Mouse (Mus musculus): ENCODE measurements around the gene 3100002H09Rik.
A peak's percentile ranks its signal among the peaks of the same experiment; 100 is the strongest.

Gene 3100002H09Rik

GRCm38 (mm10) chr4:124610703-124611102 lies at the start of gene 3100002H09Rik:
3100002H09Rik (minus strand) TSS chr4:124610803.
- DNase-seq, result no peak

DNA sequence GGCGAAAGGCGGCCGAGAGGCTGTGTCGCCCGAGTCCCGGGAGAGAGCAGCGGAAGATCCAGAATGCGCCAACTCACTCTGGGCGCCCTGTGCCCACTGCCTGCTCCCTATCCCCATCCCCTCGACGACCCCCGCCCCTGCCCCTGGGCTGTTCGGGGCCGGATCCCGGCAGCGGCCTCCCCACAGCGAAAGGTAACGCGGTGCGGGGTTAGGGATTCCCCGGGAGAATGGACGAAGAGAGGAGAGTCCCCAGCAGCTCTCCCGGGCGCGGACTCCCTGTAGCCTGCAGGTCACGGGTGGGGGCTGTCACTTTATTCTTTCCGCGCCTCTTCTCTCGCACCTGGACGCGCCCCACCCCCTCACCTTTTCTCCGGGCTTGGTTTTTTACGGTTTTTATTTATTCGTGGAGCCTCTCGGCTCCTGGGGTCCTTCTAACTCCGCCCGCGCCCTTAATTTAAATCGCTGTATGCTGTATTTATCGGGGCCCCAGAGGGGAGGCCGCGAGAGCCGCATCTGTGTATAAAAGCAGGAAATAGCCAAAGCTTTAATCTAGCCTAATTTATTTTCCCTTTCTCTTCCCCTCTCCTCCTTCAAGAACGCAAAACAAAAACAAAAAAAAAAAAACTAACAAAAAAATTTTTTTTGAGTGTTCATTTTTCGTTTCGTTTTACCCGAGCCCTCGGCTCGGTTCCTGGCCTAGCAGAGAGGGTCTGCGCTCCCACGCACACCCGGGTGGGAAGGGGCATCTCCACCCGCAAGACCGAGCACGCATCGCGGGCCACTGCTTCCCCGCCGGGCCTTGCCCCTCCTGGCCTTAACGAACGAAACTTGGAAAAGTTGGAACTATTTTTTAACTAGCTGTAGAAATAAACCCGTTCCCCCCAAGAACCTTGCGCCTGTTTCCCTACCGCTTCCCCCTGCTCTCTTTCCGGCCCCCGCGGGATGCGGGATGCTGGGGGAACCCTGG lies 48.9 kb upstream of the 3100002H09Rik start:
- DNase-seq, result peak; percentile 23

DNA sequence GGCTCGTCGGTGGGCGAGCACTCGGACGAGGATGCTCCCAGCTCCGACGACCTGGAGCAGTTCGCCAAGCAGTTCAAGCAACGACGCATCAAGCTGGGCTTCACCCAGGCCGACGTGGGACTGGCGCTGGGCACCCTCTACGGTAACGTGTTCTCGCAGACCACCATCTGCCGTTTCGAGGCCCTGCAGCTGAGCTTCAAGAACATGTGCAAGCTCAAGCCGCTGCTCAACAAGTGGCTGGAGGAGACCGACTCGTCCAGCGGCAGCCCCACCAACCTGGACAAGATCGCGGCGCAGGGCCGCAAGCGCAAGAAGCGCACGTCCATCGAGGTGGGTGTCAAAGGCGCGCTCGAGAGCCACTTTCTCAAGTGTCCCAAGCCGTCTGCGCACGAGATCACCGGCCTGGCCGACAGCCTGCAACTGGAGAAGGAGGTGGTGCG lies 47.8 kb upstream of the 3100002H09Rik start:
- DNase-seq, result no peak

DNA sequence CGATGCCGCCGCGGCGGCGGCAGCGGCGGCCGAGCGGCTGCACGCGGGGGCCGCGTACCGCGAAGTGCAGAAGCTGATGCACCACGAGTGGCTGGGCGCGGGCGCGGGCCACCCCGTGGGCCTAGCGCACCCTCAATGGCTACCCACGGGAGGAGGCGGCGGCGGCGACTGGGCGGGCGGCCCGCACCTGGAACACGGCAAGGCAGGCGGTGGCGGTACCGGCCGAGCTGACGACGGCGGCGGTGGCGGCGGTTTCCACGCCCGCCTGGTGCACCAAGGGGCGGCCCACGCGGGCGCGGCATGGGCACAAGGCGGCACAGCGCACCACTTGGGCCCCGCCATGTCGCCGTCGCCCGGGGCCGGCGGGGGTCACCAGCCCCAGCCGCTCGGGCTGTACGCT lies 47.2 kb upstream of the 3100002H09Rik start:
- no peak for DNase-seq

GRCm38 (mm10) chr4:124656854-124657650 lies 46.4 kb upstream of the 3100002H09Rik start:
- DNase-seq, result peak; percentile 38

- no peak for DNase-seq
Measured at GRCm38 (mm10) chr4:124656518-124656853, 45.9 kb upstream of the 3100002H09Rik start, which contains the start of gene Pou3f1. Pou3f1 (plus strand) TSS chr4:124656807.

DNA sequence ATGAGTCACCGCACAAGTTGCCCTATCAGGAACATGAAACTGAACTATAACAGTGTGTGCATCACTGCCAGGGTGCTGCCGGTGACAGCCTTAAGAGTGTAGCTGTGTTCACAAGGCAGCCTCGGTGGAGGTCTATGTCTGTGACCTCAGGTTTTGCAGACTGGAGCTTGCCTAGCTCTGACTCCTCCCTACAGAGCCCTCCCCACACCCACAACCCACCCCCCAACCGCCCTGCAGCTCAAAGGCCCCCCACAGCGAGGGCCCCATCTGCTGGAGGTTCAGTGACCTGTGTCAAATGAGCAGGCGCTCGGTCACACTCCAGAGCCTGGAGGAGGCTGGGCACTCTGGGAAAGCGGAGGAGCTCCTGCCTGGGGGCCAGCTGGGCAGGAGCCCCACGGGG lies 42.3 kb upstream of the 3100002H09Rik start:
- DNase-seq, result no peak

- DNase-seq, result no peak
Measured at GRCm38 (mm10) chr4:124647909-124648308, 37.3 kb upstream of the 3100002H09Rik start.

DNA sequence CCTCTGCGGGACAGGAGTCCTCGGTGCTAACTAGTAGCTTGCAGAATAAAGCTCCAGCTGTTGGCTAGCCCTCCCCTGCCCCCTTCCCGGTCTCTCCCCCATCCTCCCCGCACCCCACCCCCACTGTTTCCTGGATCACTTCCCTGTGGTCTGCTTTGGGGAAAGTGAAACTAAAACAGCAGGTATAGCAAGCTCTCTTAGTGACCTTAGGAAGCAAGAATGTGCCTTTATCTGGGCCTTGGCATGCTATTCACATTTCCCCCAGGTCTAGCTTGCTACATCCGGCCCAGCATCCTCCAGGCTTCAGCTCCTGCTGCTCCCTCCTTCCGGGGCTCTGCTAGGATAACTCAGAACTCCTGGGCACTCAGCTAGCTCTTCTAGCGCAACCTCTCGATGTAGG lies 36.0 kb upstream of the 3100002H09Rik start:
- DNase-seq, result no peak

- no peak for DNase-seq
Measured at GRCm38 (mm10) chr4:124644974-124645433, 34.4 kb upstream of the 3100002H09Rik start.

DNA sequence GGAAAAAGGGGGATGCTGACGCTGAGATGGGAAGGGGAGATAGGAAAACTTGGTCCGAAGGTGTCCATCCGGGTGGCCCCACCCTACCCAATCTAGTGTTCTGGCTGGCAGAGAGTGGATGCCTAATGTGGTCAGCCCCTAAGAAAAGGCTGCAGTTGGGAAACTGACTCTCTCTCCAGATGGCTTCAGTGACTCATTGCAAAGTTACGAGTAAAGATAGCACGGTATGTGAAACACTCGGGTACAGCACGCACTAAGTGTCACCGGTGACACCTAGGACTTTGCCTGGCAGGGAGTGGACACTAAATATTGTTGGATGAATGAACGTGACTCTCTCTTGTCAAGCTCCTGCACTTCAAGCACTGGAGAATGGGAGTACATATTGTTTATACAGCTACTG lies 33.3 kb upstream of the 3100002H09Rik start:
- DNase-seq, result no peak

DNA sequence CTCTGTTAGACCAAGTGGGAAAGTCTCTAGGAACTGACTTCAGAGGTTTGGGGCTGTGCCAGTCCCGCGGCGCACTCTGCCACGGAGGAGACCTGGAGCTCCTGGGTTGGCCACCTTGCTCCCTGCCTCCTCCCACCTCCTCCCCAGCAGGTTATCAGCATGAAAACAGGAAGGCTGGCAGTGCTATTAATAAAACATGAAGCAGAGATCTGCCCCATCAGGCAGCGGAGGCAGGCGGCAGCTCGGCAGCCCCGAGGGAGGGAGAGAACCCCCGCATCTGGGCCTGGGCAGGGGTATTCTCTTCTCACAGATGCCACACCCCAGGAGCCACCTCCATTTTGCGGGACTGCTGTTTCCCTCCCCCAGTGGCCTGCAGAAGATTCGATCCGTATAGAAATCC lies 29.1 kb upstream of the 3100002H09Rik start:
- DNase-seq, result no peak

GRCm38 (mm10) chr4:124633281-124633680 lies 22.7 kb upstream of the 3100002H09Rik start:
- DNase-seq, result no peak

DNA sequence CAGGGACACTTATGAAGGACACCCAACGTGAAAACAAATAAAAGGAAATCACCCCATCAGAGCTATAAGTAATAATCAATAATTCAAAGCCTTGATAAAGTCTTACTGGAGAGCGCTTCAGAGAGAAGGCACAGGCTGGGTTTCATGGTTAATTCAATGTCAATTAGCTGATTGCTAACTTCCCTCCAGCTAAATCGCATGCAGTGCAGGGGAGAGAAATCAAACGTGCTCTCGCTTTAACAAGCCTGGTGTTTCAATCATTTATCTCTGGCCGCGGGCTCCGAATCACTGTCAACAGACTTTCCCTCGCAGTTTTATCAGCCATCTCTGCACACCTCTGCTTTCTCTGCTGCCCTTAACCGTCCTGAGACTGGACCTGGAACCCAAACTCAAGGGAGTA lies 22.3 kb upstream of the 3100002H09Rik start:
- DNase-seq, result no peak

DNA sequence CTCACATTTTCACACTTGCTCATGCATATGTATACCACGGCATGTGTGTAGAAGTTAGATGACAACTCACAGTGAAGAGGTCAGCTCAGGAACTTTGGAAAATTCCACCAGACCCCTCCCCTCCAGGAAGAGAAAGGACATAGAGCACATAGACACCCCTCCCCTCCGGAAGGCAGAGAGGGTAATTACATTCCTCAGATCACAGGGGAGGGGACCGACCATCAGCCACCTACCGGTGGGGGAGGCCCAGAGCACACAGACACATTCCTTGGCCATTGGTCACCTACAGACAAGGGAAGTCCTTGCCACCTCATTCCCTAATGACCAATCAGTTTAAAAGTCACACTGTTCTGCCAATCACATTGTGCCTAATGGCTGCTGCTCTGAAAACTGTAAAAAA lies 20.9 kb upstream of the 3100002H09Rik start:
- DNase-seq, result no peak

- no peak for DNase-seq
Measured at GRCm38 (mm10) chr4:124626836-124627235, 16.2 kb upstream of the 3100002H09Rik start.

- DNase-seq, result peak; percentile 12
Measured at GRCm38 (mm10) chr4:124624111-124624581, 13.5 kb upstream of the 3100002H09Rik start.

DNA sequence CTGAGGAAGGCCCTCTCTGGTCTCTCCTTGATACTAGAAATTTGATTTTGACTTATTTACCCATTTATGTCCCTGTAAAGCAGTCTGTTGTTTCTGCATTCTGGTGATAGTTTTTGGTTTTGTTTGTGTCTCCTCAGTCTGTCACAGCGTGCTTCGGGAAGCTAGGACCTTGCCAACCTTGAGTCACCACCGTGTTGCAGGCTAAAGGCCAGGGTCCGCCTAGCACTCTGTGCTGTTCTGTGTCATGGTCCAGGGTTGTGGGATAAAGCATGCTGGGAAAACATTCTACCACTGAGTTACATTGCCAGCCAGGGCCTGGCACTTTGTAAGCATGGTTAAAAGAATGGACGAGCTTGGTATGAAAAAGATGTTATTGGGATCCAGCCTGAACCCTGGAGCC lies 12.0 kb upstream of the 3100002H09Rik start:
- no peak for DNase-seq

GRCm38 (mm10) chr4:124621406-124621805 lies 10.8 kb upstream of the 3100002H09Rik start:
- DNase-seq, result no peak

DNA sequence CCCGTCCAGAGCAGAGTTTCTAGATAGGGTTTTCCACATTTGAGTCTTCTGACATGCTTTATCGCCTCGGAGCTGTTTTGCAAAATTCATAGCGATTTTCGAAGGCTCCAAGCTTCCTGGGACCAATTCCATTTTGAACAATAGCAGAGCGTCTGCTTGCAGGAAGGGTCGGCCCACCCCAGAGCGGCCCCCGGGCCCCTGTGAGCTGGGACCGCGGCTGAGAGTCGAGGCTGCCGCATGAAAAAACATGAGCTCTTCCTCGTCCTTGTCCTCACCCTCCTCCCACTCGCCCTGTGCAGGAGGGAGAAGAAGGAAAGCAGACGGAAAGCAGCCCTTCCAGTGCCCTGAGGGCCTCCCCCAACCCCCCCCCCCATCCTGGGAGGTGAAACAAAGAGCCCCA lies 8.0 kb upstream of the 3100002H09Rik start:
- no peak for DNase-seq

GRCm38 (mm10) chr4:124616636-124617035 lies 6.0 kb upstream of the 3100002H09Rik start:
- no peak for DNase-seq

GRCm38 (mm10) chr4:124615986-124616385 lies 5.4 kb upstream of the 3100002H09Rik start:
- no peak for DNase-seq

- no peak for DNase-seq
Measured at GRCm38 (mm10) chr4:124615406-124615960, 4.9 kb upstream of the 3100002H09Rik start.

All from cerebellum, adult 8-10 months (tissue).